Mouse (Mus musculus) ovary, adult 18-20 months (tissue): ENCODE results near the gene Scamp1.

Experiments
- DNase-seq: peaks from one replicate; pipeline ENCODE4 v3.0.0; 2022; ENCODE audit warnings: low spot score, mixed read lengths

The Scamp1 gene

DNA sequence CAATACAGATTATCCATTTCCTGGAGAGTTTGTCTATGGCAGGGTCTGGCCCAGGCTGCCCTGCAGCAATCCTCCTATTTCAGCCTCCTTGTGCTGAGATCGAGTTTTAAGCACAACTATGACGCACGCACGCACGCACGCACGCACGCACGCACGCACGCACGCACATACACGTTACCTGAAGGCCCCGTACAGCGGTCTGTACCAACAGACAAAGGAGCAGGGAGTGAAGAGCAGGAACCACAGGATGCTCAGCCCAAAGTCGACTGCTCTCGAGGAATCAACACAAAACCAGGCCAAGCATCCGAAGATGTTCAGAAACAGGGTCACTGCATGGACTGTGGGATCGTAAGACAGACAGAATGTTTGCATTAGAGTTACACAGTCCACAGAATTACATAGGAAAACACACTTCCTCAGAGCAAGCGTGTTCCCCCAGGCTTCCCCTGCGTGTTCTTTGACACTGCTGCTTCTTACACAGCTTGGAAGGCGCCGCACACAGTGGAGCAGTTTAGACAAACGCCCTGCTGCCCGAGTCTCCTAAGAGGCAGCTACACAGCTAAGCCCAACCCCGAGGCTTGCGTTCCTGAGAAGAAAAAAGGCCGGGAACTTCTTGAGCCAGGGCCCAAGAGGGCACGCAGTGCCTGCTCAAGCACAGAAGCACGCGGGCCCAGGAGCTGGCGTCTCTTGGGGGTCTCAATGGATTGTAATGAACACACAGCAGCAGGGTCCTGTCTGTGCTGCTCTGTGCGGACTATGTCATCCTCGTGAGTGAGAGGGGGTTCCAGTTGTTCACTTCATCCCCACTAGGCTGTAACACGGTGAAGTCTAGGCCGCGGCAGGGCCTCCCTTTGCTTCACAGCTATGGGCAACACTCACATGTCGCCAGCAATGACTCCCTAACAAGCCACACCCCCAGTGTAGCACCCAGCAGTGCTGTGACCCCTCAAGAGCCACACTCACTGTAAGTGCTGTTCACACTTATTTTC, 60.6 kb downstream of the Scamp1 start:
- DNase-seq = no peak

DNA sequence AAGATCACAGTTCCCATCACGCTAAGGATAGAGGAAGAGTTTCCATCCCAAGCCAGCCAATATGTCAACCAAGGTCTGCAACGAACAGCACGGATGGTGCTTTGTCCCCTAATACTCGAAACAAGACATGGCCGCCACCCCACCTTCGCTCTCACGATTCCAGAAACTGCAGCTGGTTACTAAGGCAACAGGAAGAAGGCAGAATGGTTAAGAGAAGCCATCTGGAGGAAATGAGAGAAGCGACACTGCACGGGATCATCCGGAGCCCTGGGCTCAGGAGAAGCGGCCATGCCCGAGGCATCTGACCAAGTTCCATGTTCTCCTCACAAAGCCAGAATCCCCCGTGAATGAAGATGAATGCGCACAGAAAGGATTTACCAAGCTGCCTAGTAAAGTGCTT, 62.0 kb downstream of the Scamp1 start:
- DNase-seq = no peak

DNA sequence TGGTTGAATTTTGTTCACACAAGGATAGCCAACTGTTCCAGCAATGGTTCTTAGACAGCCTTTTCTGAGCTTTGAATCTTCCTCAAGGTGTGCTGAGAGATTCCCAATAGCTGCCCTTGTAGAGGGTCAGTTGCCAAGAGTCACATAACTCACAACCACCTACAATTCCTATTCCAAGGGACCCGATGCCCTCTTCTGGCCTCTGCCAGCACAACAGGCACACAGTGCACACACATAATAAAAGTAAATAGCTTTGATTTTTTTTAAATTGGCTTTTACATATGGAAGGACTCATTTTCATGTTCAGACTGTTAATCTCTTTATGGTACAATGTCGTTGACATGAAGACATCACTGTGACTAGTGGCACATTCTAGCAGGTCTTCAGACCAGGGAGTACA, 72.9 kb downstream of the Scamp1 start:
- DNase-seq = no peak

DNA sequence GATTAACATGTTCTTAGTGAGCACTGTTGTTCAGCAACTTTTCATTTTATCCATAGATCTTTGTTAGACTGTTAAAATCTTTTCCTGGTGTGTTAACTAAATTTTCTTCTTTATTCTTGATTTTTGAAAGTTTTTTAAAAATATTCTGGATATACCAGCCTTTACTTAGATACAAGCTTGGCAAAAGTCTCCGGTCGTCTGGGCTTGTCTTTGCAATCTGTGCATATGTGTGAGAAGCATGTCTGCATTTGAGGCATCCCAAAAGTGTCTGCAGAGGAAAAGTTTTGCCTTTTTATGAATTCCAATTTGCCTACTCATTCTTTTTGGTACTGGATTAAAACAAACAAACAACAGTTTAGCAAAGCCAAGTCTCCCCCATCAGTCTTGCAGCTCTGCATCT, 73.5 kb downstream of the Scamp1 start:
- DNase-seq = no peak

DNA sequence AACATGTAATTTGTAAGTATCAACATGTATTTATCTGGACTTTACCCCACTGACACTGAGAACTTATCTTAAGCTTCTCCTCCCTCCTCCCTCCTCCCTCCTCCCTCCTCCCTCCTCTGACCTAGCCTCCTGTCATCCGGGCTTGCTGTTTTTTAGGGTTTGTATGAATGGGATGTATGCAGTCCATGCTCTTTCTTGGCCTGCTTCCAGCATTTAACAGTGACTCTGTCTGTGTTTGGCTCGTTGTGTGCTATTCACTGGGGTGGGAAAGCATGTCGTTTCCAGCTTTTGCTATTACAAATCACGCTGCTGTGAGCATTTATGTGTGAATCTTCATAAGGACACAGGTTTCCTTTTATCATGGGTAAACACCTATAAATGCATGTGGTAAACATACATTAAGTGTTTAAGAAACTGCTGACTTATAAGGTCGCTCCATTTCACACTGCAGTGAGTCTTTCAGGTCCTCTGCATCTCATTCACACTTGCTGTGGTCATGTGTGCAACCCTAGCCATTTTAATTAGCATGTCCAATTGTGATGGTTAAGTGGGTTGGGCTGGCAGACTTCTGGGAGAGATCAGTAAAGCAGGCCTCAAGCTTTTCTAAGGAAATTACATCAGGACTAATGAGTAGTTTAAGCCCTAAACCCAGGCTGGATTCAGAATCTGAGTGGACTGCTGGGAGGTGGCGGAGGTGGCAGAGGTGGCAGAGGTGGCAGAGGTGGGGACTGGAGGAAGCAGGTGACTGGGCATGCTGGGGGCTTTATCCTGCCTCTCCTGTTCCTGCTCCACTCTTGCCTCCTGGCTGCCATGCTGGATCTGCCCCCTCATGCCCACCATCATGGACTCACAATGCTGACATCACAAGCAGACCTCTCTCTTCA, 74.2 kb downstream of the Scamp1 start:
- no peak for DNase-seq

DNA sequence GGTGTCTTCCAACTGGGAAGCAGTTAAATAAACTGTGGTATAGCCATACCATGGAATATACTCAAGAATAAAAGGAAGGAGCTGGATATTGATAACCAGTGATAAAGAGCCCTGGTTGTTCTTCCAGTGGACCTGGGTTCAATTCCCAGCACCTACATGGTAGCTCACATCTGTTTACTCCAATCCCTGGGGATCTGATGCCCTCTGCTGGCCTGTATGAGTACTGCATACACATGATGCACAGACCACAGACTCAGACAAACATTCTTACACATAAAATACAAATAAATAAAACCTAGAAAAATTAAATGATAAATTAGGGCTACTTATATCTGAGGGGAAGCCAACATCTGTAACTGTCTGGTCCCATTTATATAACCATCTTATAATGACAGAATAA, 76.8 kb downstream of the Scamp1 start:
- no peak for DNase-seq

DNA sequence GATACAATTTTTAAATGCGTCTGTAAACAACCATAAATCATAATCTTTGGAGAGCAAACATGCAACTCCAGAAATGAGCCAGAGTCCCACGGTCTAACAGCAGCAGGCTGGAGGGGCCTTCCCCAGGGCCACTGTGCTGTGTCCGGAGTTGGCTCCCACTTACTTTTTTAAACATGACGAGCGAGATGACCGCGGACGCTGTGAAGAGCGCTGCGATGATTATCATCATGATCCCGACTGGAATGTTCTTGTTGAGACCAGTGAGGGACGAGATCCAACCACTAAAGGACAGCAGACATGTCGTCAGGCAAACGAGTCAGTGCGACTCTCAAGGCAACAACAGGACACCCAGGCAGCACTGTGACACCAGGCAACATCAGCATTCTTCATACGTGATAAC, 77.7 kb downstream of the Scamp1 start:
- DNase-seq = no peak

DNA sequence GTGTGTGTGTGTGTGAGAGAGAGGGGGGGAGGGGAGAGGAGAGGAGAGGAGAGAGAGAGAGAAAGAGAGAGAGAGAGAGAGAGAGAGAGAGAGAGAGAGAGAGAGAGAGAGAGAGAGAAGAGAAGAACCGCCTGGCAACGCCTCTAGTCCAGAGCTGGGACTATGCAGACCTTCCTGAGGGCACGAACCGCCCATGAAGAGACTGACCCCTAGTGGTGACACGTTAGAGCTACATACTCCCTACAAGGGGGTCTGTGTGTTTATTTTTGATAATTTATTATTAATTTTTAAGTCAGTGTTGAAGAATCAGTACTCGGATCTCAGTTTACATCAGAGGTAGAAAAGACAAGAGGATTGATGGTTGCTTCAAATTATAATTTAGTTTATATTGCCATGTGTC, 80.4 kb downstream of the Scamp1 start:
- DNase-seq = no peak

DNA sequence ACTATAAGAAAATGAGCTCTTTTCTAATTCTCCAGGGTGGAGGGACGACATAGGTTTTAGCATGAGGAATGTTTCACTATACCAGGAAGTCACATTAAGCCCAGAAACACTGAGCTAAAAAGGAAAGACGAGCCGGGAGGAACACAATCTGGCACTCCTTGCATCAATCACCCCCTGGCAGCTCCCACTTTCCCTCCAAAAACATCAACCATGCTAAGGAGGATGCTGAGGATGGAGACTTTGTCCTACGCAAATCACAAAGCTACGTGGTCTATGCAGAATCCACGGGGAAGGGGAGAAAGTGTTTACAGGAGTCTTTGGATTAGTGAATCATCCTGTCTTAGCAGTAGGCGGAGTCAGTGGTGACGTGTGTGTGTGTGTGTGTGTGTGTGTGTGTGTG, 85.8 kb downstream of the Scamp1 start:
- DNase-seq = no peak

DNA sequence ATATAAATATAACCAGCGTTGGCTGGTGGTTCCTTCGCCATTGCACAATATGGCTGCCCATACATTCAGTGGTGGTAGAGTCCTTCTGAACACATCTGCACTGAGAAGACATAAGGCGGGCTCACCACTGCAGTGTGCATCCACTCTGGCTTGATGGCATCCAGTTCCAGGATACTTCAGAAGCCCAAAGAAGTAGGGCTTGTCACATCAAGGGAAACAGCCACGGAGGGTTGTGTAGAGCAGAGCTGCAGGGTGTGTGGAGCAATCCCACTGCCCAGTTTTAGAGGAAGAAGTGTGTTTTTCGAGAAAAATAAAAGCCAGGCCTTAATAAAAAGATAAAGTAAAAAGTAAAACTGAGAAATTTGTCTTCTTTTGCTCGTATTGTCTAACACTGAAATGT, 87.0 kb downstream of the Scamp1 start:
- DNase-seq = no peak

DNA sequence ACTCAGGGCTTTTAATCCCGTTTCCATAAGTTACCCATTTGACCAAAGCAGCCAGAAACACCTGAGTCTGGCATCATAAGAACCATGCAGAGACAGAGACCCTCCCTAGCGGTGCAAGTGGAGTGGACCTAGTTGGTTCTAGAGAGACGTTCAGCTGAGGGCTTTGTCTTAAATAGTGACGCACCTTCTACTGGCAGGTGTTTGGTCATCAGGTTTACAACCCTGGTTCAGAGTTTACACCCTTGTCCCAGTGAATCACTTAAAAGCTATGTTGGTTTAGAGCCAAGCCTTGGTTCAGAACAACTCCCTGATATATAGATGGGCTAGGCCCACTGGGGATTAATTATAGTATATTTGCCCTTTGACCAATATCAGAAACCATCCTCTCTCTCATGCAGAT, 92.4 kb downstream of the Scamp1 start:
- no peak for DNase-seq

DNA sequence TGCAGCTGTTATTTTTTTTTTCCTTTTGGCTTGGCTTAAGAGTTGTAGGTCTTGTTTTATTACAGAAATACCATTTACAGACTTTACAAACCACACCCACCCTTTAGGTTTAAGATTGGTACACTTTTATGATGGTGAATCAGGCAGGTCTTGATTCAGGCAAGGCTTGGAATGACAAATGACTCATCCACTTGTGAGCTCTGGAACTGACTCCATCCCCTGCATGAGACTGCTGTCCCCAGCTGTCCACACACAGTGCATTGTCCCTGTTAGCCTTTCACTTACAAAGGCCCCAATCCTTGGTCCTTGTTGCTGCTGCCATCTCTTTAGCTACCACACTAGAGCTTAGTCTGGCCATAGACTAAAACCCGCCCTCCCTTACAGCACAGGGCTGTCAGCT, 95.3 kb downstream of the Scamp1 start:
- DNase-seq = no peak

DNA sequence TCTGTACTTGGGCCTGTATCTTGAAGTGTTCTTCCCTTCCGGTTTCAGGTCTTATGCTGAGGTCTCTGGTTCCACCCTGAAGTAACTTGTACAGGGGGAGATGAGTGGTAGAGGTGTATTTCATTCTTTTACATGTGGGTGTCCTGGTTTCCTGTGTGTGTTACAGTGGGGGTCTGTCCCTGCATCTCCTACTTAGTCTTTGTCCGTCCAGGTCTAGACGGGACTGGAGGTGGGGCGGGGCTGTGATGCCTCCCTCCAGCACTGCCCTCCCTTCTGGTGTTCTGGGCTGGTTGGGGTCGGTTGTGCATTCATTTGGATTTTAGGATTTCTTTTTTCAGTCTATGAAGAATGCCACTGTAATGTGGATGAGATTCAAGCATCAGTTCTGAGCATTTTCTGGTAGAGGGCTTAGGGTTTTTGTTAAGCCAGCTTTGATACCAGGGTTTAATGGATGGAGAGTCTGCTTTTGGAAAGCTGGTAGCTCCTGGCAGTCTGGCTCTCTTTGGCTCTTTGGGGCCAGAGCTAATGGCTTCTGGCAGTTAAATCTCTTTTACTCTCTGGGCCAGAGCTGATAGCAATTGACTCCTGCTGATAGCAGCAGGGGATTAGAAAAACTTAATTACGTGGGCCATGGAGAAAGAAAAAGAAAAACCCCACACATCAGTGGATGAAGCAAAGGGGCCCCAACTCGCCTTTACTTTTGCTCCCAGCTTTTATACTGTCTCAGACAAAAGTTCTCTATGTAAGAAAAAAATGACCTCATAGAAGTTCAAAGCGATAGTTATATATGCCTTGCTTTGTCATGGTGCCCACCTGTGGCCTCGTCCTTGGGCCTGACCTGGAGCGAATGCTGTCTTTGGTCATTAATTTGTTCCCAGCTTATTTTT, 97.2 kb downstream of the Scamp1 start:
- DNase-seq = no peak

DNA sequence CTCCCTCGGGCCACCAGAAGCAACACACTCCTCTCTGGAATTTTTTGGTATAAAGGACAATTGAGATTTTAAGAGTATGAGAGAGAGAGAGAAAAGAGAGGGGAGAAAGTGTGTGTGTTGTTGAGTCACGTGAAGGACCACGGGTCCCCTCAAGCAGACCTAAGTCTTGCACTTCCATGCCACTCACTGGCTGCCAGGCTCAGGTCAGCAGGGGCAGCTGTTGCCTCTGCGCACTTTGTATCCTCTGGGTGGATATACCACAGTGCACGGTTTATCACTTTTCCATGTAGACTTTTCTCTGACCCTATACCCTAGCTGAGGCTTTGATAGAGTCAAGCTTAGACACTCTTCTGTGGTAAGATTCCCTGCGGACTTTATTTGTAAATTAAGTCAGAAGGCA, 100.0 kb downstream of the Scamp1 start:
- no peak for DNase-seq

DNA sequence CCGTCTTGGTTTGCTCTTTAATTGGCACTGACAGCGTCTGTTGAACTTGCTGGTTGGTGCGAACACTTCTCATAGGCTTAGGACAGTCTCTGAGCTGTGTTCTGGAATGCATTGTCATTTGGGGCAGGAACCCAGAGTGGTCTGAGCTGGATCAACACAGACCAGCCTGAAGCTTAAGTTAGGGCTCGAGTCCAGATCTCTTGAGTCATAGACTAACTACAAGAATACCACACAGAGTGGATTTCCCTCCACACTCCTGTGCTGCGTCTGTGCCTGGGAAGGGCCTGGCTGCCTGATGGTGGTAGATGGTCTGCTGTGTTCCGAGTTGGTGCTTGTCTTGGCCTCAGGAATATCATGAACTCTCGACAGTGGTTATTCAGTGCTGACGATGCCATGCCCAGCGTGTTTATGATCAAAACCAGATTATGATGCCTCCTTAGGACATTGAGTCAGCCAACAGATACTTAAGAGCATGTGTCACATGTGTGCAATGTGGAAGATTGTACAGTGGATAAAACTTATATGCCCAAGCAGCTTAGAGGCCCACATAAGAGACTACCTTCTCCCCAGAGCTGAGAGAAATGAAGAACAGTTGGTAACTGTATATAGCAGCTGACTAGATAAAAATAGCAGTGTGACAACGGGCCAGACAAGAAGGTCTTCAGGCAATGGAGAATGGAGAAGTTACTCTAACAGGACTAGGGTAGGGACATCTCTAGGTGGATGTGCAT, 100.8 kb downstream of the Scamp1 start:
- no peak for DNase-seq

DNA sequence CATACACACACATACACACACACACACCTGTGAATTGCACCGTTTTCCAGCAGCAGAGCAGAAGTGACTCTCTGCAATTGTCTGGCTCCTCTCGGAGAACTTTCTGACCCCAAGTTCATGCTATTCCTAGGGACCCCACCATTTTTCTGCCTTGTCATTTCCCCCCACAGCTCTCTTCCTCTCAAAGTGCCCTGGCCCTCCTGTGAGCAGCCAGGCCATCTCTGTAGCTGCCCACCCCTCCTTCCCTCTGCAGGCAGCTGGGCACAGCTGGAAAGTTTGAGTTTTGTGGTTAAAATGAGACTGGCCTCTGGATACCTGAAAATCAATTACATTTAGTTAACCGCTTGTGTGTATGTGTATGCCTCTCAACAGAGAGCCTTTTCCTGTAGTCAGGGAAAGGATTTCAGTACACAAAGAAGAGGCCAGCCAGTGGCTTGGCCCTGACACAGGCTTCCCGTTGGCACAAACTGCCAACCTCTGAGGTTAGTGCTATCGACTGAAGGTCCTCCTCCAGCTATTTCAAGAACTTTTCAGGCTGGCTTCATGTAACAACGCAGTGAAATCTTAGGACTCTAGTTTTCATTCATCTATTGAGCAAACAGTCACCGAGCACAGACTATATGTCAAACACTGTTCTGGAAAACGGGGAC, 102.2 kb downstream of the Scamp1 start:
- DNase-seq = peak; percentile 40

DNA sequence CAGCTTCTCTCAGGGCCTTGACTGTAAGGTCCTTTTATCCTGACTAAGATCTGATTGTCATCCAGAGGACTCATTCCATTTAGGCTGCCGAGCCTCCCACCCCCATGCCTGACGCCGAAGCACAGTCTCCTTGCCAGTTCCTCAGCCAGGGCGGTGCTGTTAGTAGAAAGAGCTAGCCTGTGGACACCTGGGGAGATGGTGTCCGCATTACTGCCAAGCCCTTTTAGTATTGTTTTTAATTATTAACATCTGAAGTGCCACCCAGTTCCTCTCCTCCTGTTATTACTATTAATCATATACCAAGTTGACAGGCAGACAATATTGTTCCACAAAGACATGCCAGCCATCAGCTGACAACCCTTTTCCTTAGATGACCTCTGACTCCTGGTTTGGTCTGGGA, 103.6 kb downstream of the Scamp1 start:
- DNase-seq = no peak

DNA sequence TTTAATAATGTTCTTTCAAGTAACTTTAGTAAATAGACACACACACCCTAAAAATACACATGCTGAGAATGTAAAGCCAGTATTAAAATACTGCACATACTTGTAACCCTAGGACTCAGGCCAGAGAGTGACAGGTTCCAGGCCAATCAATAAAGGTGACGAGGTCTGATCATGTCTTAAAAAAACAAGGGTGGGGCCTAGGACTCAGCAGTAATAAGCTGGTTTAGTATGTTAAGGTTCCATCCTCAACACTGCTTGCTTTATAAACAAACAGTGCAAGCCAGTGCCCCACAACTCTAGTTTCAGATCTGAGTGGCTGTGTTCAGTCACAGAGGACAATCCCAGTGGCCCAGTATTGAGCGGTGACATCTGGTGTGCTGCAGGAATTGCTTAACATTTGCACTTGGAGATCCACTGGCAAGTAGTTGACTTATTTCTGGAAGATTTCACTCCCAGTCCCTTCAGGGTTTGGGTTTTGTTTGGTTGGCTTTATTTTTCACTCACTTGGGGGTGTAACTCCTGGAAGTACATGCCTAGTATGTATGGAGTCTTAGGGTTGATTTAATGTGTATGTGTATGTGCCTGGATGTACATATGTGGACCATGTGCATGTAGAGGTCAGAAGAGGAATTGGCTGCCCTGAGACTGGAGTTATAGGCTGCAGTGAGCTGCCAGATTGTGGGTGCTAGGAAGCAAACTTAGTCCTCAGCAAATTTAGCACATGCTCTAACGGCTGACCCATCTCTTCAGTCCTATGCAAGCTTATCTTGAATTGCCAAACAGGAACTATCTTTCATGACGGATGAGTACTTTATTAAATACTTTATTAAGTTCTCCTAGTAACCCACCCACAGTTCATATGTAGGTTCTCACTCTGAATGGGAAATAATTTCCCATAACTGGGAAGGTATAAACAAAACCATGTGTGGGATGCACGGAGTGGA, 104.9 kb downstream of the Scamp1 start:
- no peak for DNase-seq

DNA sequence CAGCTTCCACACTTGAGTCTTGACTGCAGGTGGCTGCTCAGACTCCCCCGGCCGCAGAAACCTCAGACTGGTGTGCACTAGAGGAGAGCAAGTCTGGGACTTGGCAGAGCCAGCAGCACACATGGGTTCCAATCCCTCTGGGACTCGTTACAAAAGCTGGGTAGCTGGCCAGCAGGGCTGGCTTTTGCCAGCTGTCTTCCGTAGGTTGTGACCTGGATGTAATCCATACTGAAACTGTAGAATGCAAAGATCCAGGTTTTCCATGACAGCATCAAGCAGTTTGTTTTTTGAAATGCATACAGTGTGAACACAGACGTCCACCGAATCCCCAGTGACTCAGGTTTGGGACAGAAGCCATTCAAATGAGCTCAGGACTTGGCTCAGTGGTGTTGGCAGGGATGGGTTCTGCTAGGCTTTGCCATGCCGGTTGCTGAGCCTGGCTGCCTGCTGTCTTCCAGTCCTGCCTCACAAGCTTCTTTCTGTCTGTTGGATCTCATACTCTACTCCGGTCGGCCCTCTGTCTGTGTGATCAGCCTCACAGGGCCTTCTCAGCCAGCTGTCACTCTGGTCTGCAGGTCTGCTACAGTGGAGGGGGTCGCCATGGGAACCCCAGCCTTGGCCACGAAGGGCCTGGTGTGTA, 107.1 kb downstream of the Scamp1 start:
- DNase-seq = no peak
